Mouse (Mus musculus) monocyte, adult 2 months (primary cell): ENCODE measurements around the gene Ttc30a1.
"Not testable (repeated sequence)": the region's sequence is repeated elsewhere in the genome, so short reads cannot be mapped to it uniquely, and the experiment has no call there.

Experiments
- DNase-seq, 2 experiments: peaks; one replicate each; pipeline ENCODE4 v3.0.0; 2022; ENCODE audit warnings: low spot score in 2 of 2, low read depth in 1 of 2

Gene Ttc30a1

DNA sequence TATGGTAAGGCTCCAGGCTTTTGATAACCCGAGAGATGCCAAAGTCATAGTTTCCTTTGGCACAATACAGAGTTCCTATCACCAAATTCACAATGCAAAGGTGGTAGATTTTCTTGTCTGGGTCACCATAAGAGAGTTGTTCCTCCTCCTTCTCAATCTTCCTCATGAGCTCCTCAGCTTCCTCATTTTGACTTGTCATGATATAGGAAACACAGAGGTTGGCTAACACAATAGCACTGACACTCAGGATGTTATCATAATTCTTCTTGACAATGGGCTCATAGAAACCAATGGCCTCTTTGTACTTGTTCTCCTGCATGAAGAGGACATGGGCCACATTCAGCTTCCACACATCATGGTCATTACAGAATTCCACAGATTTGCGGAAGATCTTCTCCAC is 45.1 kb downstream of the Ttc30a1 start:
- not testable (repeated sequence) for DNase-seq

DNA sequence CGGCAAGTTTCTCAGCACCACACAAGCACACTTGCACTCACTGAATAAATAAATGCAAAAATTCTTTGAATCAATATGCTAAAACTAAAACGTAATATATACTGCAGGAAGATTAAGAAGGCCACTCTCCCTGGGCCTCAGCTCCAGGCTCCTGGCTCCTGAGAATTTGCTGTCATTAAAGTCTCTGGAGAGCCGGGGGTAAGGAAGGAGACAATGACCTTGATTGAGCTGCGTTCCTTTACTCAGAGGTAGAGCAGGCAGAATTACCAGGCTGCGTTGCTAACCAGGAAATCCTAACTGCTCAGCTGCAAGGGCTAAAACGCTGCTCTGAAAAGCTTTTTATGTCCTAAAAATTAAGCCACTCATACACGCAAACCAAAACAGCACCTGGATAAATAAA is 48.2 kb downstream of the Ttc30a1 start:
- DNase-seq = no peak

DNA sequence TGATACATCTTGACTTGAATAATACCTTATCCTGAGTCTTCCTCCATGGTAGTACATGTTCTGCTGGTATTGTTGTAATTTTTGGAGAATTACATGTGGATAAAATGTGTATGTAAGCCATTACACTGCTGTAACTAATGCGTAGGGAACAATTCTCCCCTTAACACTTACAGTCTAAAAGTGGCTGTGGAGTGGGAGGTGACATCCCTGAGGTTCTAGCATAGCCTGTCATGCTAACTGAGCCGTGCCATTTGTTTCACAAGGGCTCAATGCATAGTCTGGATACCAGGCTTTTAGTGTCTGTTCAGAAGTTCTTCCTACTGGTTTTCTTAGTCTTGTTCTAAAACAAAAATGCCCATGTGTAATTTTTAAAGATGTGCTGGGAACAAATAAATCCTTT is 50.8 kb downstream of the Ttc30a1 start:
- DNase-seq = no peak

DNA sequence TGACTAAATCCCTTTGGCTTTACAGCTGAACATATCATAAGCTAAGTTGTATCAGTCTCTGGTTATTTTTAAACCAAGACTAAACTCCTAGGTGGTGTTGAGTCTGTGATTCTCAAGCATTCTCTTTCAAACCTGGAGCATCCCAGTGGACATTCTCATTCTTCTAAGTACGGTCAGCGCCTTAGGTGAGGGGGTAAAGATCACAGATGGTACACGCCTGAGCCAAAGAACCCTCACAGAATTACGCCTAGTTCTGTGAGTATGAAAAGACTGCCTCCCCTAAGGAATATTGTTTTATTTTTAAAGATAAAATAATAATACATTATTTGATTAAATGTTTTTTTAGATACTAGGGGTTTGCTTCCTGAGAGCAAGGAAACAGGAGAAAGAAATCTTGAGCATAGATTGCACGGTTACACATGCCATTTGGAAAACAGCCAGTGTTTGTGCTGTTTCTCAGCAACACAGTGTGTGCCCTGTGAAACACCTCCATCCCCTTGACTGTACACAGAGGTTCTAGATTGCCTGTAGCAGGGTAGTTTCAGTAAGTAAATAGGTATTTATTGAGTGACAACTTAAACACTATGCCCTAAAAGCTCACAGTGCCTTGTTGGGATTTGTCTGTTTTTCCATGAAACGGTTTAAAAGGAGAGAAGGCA is 51.9 kb downstream of the Ttc30a1 start:
- no peak for DNase-seq

DNA sequence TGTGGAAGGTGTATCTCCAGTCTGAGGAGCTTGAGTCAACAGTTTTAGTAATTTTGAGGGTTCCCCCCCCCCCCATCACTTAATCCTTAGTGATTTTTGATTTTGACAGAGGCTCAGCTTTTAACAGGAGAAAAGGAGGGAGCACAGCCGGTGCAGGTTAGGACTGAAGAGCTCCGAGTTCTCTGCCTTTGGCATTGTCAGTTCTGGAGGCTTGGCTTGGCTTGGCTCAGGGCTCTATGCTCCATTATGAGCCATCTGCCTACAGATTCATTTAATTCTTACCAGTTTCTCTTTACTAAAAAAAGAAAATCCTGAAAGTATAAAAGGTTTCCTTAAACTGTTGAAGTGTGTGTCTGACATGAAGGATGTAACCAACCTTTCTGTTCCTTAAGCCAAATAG is 52.6 kb downstream of the Ttc30a1 start:
- no peak for DNase-seq
